Mouse (Mus musculus): ENCODE measurements around the gene Efcab6. TPM values are rescaled to one million over a fixed set of nuclear protein-coding genes. Genes with fewer than 3 reads are reported as not detected.

The Efcab6 gene
- total and polyA plus RNA-seq, 2 experiments from 2014 or later = 0.52 to 1.6 TPM

- H3K4me3 ChIP-seq (ENCODE audit: low read length) = no peak overlapping the region
- TF ChIP-seq CTCF (IDR thresholded peaks at IDR 0.05; ENCODE audit: low read depth) = no peak
- H3K4me1 ChIP-seq (ENCODE audit: insufficient read depth, low read length) = no peaks in the 10 kb centered on the region
- no peaks in the 10 kb centered on the region for H3K9me3 ChIP-seq (ENCODE audit: low read length)
- no peak overlapping the region for H3K9ac ChIP-seq (replicated peaks; ENCODE audit: low read length)
- DNase-seq (ENCODE audit: low spot score) = no peak
- H3K4me2 ChIP-seq (ENCODE audit: low read depth, low read length) = no peak overlapping the region
- H3K36me3 ChIP-seq (ENCODE audit: insufficient read depth, low read length) = no peaks in the 10 kb centered on the region
- no peak for ATAC-seq
- no peaks in the 10 kb centered on the region for H3K27me3 ChIP-seq (ENCODE audit: insufficient read depth, low read length)
- H3K27ac ChIP-seq = no peak overlapping the region
- WGBS = 94% methylated on average over 4 of the region's 4 CpGs
Measured at GRCm38 (mm10) chr15:83936506-83936905, 128.7 kb downstream of the Efcab6 start.

- Histone ChIP-seq H3K4me2 (ENCODE audit: low read depth, low read length) (no peak overlapping the region), H3K4me3 (ENCODE audit: low read length) (no peak overlapping the region), H3K36me3 (ENCODE audit: insufficient read depth, low read length) (no peaks in the 10 kb centered on the region), H3K27ac (no peak overlapping the region), H3K4me1 (ENCODE audit: insufficient read depth, low read length) (no peaks in the 10 kb centered on the region), H3K9me3 (ENCODE audit: low read length) (no peaks in the 10 kb centered on the region), H3K9ac (replicated peaks; ENCODE audit: low read length) (no peak overlapping the region), H3K27me3 (ENCODE audit: insufficient read depth, low read length) (no peaks in the 10 kb centered on the region)
- TF ChIP-seq CTCF (IDR thresholded peaks at IDR 0.05; ENCODE audit: low read depth) = no peak
- no peak for ATAC-seq
- WGBS = 89% methylated on average over 2 of the region's 2 CpGs
- DNase-seq (ENCODE audit: low spot score) = no peak
Measured at GRCm38 (mm10) chr15:83934816-83935215, 130.4 kb downstream of the Efcab6 start.

- TF ChIP-seq CTCF (IDR thresholded peaks at IDR 0.05; ENCODE audit: low read depth) = no peak
- no peaks in the 10 kb centered on the region for H3K9me3 ChIP-seq (ENCODE audit: low read length)
- no peak overlapping the region for H3K4me3 ChIP-seq (ENCODE audit: low read length)
- DNase-seq (ENCODE audit: low spot score) (no peak), ATAC-seq (no peak)
- H3K27ac ChIP-seq = no peak overlapping the region
- H3K27me3 ChIP-seq (ENCODE audit: insufficient read depth, low read length) = no peaks in the 10 kb centered on the region
- H3K4me1 ChIP-seq (ENCODE audit: insufficient read depth, low read length) = no peaks in the 10 kb centered on the region
- no peak overlapping the region for H3K4me2 ChIP-seq (ENCODE audit: low read depth, low read length)
- H3K9ac ChIP-seq (replicated peaks; ENCODE audit: low read length) = no peak overlapping the region
- WGBS = 48% methylated on average over 3 of the region's 3 CpGs
- no peaks in the 10 kb centered on the region for H3K36me3 ChIP-seq (ENCODE audit: insufficient read depth, low read length)
Measured at GRCm38 (mm10) chr15:83925338-83925737, 139.8 kb downstream of the Efcab6 start.

- TF ChIP-seq CTCF (IDR thresholded peaks at IDR 0.05; ENCODE audit: low read depth) = no peak
- Histone ChIP-seq H3K9ac (replicated peaks; ENCODE audit: low read length) (no peak overlapping the region), H3K36me3 (ENCODE audit: insufficient read depth, low read length) (no peaks in the 10 kb centered on the region), H3K27ac (no peak overlapping the region), H3K9me3 (ENCODE audit: low read length) (no peaks in the 10 kb centered on the region), H3K4me2 (ENCODE audit: low read depth, low read length) (no peak overlapping the region), H3K4me3 (ENCODE audit: low read length) (no peak overlapping the region), H3K27me3 (ENCODE audit: insufficient read depth, low read length) (no peaks in the 10 kb centered on the region), H3K4me1 (ENCODE audit: insufficient read depth, low read length) (no peaks in the 10 kb centered on the region)
- no peak for DNase-seq (ENCODE audit: low spot score)
- no peak for ATAC-seq
- WGBS = 46% methylated on average over 4 of the region's 4 CpGs
Measured at GRCm38 (mm10) chr15:83924656-83925055, 140.5 kb downstream of the Efcab6 start.

- WGBS = 91% methylated on average over 10 of the region's 10 CpGs
- no peak for TF ChIP-seq CTCF (IDR thresholded peaks at IDR 0.05; ENCODE audit: low read depth)
- no peak for DNase-seq (ENCODE audit: low spot score)
- Histone ChIP-seq H3K9me3 (ENCODE audit: low read length) (no peaks in the 10 kb centered on the region), H3K4me3 (ENCODE audit: low read length) (no peak overlapping the region), H3K36me3 (ENCODE audit: insufficient read depth, low read length) (no peaks in the 10 kb centered on the region), H3K4me1 (ENCODE audit: insufficient read depth, low read length) (no peaks in the 10 kb centered on the region), H3K27ac (no peak overlapping the region), H3K9ac (replicated peaks; ENCODE audit: low read length) (no peak overlapping the region), H3K4me2 (ENCODE audit: low read depth, low read length) (no peak overlapping the region), H3K27me3 (ENCODE audit: insufficient read depth, low read length) (no peaks in the 10 kb centered on the region)
- no peak for ATAC-seq
Measured at GRCm38 (mm10) chr15:83915376-83915775, 149.8 kb downstream of the Efcab6 start.

GRCm38 (mm10) chr15:83913028-83913714 is 152.0 kb downstream of the Efcab6 start:
- Histone ChIP-seq H3K4me2 (ENCODE audit: low read depth, low read length) (no peak overlapping the region), H3K4me3 (ENCODE audit: low read length) (no peak overlapping the region), H3K9ac (replicated peaks; ENCODE audit: low read length) (no peak overlapping the region), H3K27ac (no peak overlapping the region), H3K9me3 (ENCODE audit: low read length) (no peaks in the 10 kb centered on the region), H3K4me1 (ENCODE audit: insufficient read depth, low read length) (no peaks in the 10 kb centered on the region), H3K27me3 (ENCODE audit: insufficient read depth, low read length) (no peaks in the 10 kb centered on the region), H3K36me3 (ENCODE audit: insufficient read depth, low read length) (no peaks in the 10 kb centered on the region)
- TF ChIP-seq CTCF (IDR thresholded peaks at IDR 0.05; ENCODE audit: low read depth) = peak; percentile 63
- ATAC-seq = 0 out of 2 replicates have a peak, but pooled peaks have one; percentile 45
- WGBS = 65% methylated on average over 14 of the region's 14 CpGs
- peak; percentile 74 for DNase-seq (ENCODE audit: low spot score)

GRCm38 (mm10) chr15:83906472-83906871 is 158.7 kb downstream of the Efcab6 start:
- no peak for TF ChIP-seq CTCF (IDR thresholded peaks at IDR 0.05; ENCODE audit: low read depth)
- WGBS = 54% methylated on average over 13 of the region's 13 CpGs
- DNase-seq (ENCODE audit: low spot score) = peak; percentile 49
- H3K9me3 ChIP-seq (ENCODE audit: low read length) = no peaks in the 10 kb centered on the region
- no peaks in the 10 kb centered on the region for H3K36me3 ChIP-seq (ENCODE audit: insufficient read depth, low read length)
- H3K4me2 ChIP-seq (ENCODE audit: low read depth, low read length) = no peak overlapping the region
- H3K27ac ChIP-seq = no peak overlapping the region
- no peak for ATAC-seq
- no peaks in the 10 kb centered on the region for H3K27me3 ChIP-seq (ENCODE audit: insufficient read depth, low read length)
- H3K9ac ChIP-seq (replicated peaks; ENCODE audit: low read length) = no peak overlapping the region
- no peak overlapping the region for H3K4me3 ChIP-seq (ENCODE audit: low read length)
- no peaks in the 10 kb centered on the region for H3K4me1 ChIP-seq (ENCODE audit: insufficient read depth, low read length)
